Mouse (Mus musculus): ENCODE measurements around the gene Elk3.

The Elk3 gene

GRCm38 (mm10) chr10:93279062-93279461 lies 31.9 kb downstream of the Elk3 start:
- in situ Hi-C loops (cut with MboI; ENCODE audit: low pct_unique_long_range_greater_than_20kb in 1 of 2, low sequenced_read_pairs in 2 of 2, unreplicated experiment in 1 of 2), result loop anchor here in 1 of 2 experiments (25.0 kb wide), 1 partner anchor 308 kb away; the partner anchor contains the start of gene Snrpf

- in situ Hi-C loops (cut with MboI; ENCODE audit: low pct_unique_long_range_greater_than_20kb in 1 of 2, low sequenced_read_pairs in 2 of 2, unreplicated experiment in 1 of 2), result loop anchor here in 1 of 2 experiments (25.0 kb wide), 1 partner anchor 309 kb away; the partner anchor contains the start of gene Snrpf
Observed at GRCm38 (mm10) chr10:93278361-93278760, 32.6 kb downstream of the Elk3 start.

GRCm38 (mm10) chr10:93276857-93277256 lies 34.1 kb downstream of the Elk3 start:
- in situ Hi-C loops (cut with MboI; ENCODE audit: low pct_unique_long_range_greater_than_20kb in 1 of 2, low sequenced_read_pairs in 2 of 2, unreplicated experiment in 1 of 2), result loop anchor here in 1 of 2 experiments (25.0 kb wide), 1 partner anchor 310 kb away; the partner anchor contains the start of gene Snrpf

GRCm38 (mm10) chr10:93276349-93276763 lies 34.6 kb downstream of the Elk3 start:
- in situ Hi-C loops (cut with MboI; ENCODE audit: low pct_unique_long_range_greater_than_20kb in 1 of 2, low sequenced_read_pairs in 2 of 2, unreplicated experiment in 1 of 2), result loop anchor here in 1 of 2 experiments (25.0 kb wide), 1 partner anchor 311 kb away; the partner anchor contains the start of gene Snrpf

GRCm38 (mm10) chr10:93275212-93276136 lies 35.5 kb downstream of the Elk3 start:
- in situ Hi-C loops (cut with MboI; ENCODE audit: low pct_unique_long_range_greater_than_20kb in 1 of 2, low sequenced_read_pairs in 2 of 2, unreplicated experiment in 1 of 2), result loop anchor here in 1 of 2 experiments (25.0 kb wide), 1 partner anchor 312 kb away; the partner anchor contains the start of gene Snrpf

- in situ Hi-C loops (cut with MboI; ENCODE audit: low pct_unique_long_range_greater_than_20kb in 1 of 2, low sequenced_read_pairs in 2 of 2, unreplicated experiment in 1 of 2), result no loop called here
Observed at GRCm38 (mm10) chr10:93274277-93274696, 36.6 kb downstream of the Elk3 start.

- in situ Hi-C loops (cut with MboI; ENCODE audit: low pct_unique_long_range_greater_than_20kb in 1 of 2, low sequenced_read_pairs in 2 of 2, unreplicated experiment in 1 of 2), result no loop called here
Observed at GRCm38 (mm10) chr10:93272986-93273982, 37.7 kb downstream of the Elk3 start.

- in situ Hi-C loops (cut with MboI; ENCODE audit: low pct_unique_long_range_greater_than_20kb in 1 of 2, low sequenced_read_pairs in 2 of 2, unreplicated experiment in 1 of 2), result no loop called here
Observed at GRCm38 (mm10) chr10:93271831-93272230, 39.1 kb downstream of the Elk3 start.

- in situ Hi-C loops (cut with MboI; ENCODE audit: low pct_unique_long_range_greater_than_20kb in 1 of 2, low sequenced_read_pairs in 2 of 2, unreplicated experiment in 1 of 2), result no loop called here
Observed at GRCm38 (mm10) chr10:93270889-93271460, 40.0 kb downstream of the Elk3 start.

- in situ Hi-C loops (cut with MboI; ENCODE audit: low pct_unique_long_range_greater_than_20kb in 1 of 2, low sequenced_read_pairs in 2 of 2, unreplicated experiment in 1 of 2), result no loop called here
Observed at GRCm38 (mm10) chr10:93269744-93270143, 41.2 kb downstream of the Elk3 start.

- in situ Hi-C loops (cut with MboI; ENCODE audit: low pct_unique_long_range_greater_than_20kb in 1 of 2, low sequenced_read_pairs in 2 of 2, unreplicated experiment in 1 of 2), result no loop called here
Observed at GRCm38 (mm10) chr10:93268339-93268738, 42.6 kb downstream of the Elk3 start.

- in situ Hi-C loops (cut with MboI; ENCODE audit: low pct_unique_long_range_greater_than_20kb in 1 of 2, low sequenced_read_pairs in 2 of 2, unreplicated experiment in 1 of 2), result no loop called here
Observed at GRCm38 (mm10) chr10:93267509-93267908, 43.4 kb downstream of the Elk3 start.

GRCm38 (mm10) chr10:93266521-93266920 lies 44.4 kb downstream of the Elk3 start:
- in situ Hi-C loops (cut with MboI; ENCODE audit: low pct_unique_long_range_greater_than_20kb in 1 of 2, low sequenced_read_pairs in 2 of 2, unreplicated experiment in 1 of 2), result no loop called here

GRCm38 (mm10) chr10:93265833-93266232 lies 45.1 kb downstream of the Elk3 start:
- in situ Hi-C loops (cut with MboI; ENCODE audit: low pct_unique_long_range_greater_than_20kb in 1 of 2, low sequenced_read_pairs in 2 of 2, unreplicated experiment in 1 of 2), result no loop called here

GRCm38 (mm10) chr10:93264001-93264400 lies 46.9 kb downstream of the Elk3 start:
- in situ Hi-C loops (cut with MboI; ENCODE audit: low pct_unique_long_range_greater_than_20kb in 1 of 2, low sequenced_read_pairs in 2 of 2, unreplicated experiment in 1 of 2), result no loop called here

- in situ Hi-C loops (cut with MboI; ENCODE audit: low pct_unique_long_range_greater_than_20kb in 1 of 2, low sequenced_read_pairs in 2 of 2, unreplicated experiment in 1 of 2), result no loop called here
Observed at GRCm38 (mm10) chr10:93263431-93263830, 47.5 kb downstream of the Elk3 start.

GRCm38 (mm10) chr10:93261981-93262499 lies 48.9 kb downstream of the Elk3 start:
- in situ Hi-C loops (cut with MboI; ENCODE audit: low pct_unique_long_range_greater_than_20kb in 1 of 2, low sequenced_read_pairs in 2 of 2, unreplicated experiment in 1 of 2), result no loop called here

Data from mouse embryonic stem cell (cell line).